Comparison of ENCODE assay signal across 24 mouse cellular contexts in genomic region chr5:90819756-90820155, GRCm38 (mm10). TPM values are rescaled to one million over a fixed set of nuclear protein-coding genes. Genes with fewer than 3 reads are reported as not detected.
"Had no signal": no experiment of that assay in that cellular context is flagged by ENCODE, and none has a peak within 500 bp of the region (broad histone marks: within the 10 kb centered on the region; RNA-seq: fewer than 3 reads in every experiment).

No protein-coding gene starts in this region.

- H3K4me3 ChIP-seq: intestine, embryonic 15.5 days; limb, embryonic 12.5 days; liver, embryonic 15.5 days; megakaryocyte, embryonic 14.5 days; midbrain, embryonic 15.5 days; neural tube, embryonic 13.5 days; stomach, embryonic 15.5 days had no signal

- H3K27me3 ChIP-seq: intestine, embryonic 15.5 days; limb, embryonic 12.5 days; liver, embryonic 15.5 days; megakaryocyte, embryonic 14.5 days; midbrain, embryonic 15.5 days; neural tube, embryonic 13.5 days; stomach, embryonic 15.5 days had no signal

- H3K4me1 ChIP-seq: intestine, embryonic 15.5 days; limb, embryonic 12.5 days; liver, embryonic 15.5 days; megakaryocyte, embryonic 14.5 days; midbrain, embryonic 15.5 days; neural tube, embryonic 13.5 days; stomach, embryonic 15.5 days had no signal

- ATAC-seq: intestine, embryonic 15.5 days; midbrain, embryonic 15.5 days had no signal

- H3K9me3 ChIP-seq: intestine, embryonic 15.5 days; limb, embryonic 12.5 days; liver, embryonic 15.5 days; megakaryocyte, embryonic 14.5 days; midbrain, embryonic 15.5 days; neural tube, embryonic 13.5 days; stomach, embryonic 15.5 days had no signal

- H3K27ac ChIP-seq: intestine, embryonic 15.5 days; limb, embryonic 12.5 days; liver, embryonic 15.5 days; macrophage; midbrain, embryonic 15.5 days; neural tube, embryonic 13.5 days; stomach, embryonic 15.5 days had no signal

- H3K9ac ChIP-seq: intestine, embryonic 15.5 days; limb, embryonic 12.5 days; liver, embryonic 15.5 days; midbrain, embryonic 15.5 days; neural tube, embryonic 13.5 days; stomach, embryonic 15.5 days had no signal

- H3K4me2 ChIP-seq: intestine, embryonic 15.5 days; limb, embryonic 12.5 days; liver, embryonic 15.5 days; midbrain, embryonic 11.5 days; midbrain, embryonic 15.5 days; neural tube, embryonic 13.5 days; stomach, embryonic 15.5 days had no signal

- H3K36me3 ChIP-seq: intestine, embryonic 15.5 days; limb, embryonic 12.5 days; liver, embryonic 15.5 days; midbrain, embryonic 15.5 days; neural tube, embryonic 13.5 days; stomach, embryonic 15.5 days had no signal

- DNase-seq: kidney, adult 18-20 months; kidney, postnatal 10 days; kidney, postnatal 4 days; retina, postnatal 1 day; thymus, adult 2 months; thymus, postnatal 25 days had no signal

RNA-seq across cellular contexts. Expression of gene Cxcl15, which starts 25.4 kb away (rescaled TPM):
- total RNA-seq: layer of hippocampus, adult 8-10 months; layer of hippocampus, postnatal 14 days; left cerebral cortex, adult 18-20 months; left cerebral cortex, postnatal 10 days; liver, adult 2 months; monocyte, adult 5-6 weeks had no signal
- polyA plus RNA-seq: kidney, embryonic 14.5 days; limb, embryonic 12.5 days; liver, adult 2 months; liver, embryonic 15.5 days; macrophage; midbrain, embryonic 11.5 days; midbrain, embryonic 15.5 days; neural tube, embryonic 13.5 days; spleen, adult 2 months; testis, adult 2 months had no signal

RNA-seq across cellular contexts. Expression of gene Cxcl3, which starts 33.9 kb away (rescaled TPM):
- total RNA-seq: layer of hippocampus, adult 8-10 months; layer of hippocampus, postnatal 14 days; left cerebral cortex, adult 18-20 months; left cerebral cortex, postnatal 10 days; liver, adult 2 months; monocyte, adult 5-6 weeks had no signal
- polyA plus RNA-seq: kidney, embryonic 14.5 days; limb, embryonic 12.5 days; liver, adult 2 months; liver, embryonic 15.5 days; midbrain, embryonic 11.5 days; midbrain, embryonic 15.5 days; neural tube, embryonic 13.5 days; stomach, embryonic 15.5 days; testis, adult 2 months had no signal

RNA-seq across cellular contexts. Expression of gene Ppbp, which starts 51.4 kb away (rescaled TPM):
- total RNA-seq: layer of hippocampus, postnatal 14 days; left cerebral cortex, postnatal 10 days had no signal
